Mouse (Mus musculus): ENCODE data around the gene Limk1. TPM values are rescaled to one million over a fixed set of nuclear protein-coding genes. Genes with fewer than 3 reads are reported as not detected.
"Not testable (repeated sequence)": the region's sequence is repeated elsewhere in the genome, so short reads cannot be mapped to it uniquely, and the experiment has no call there.

The Limk1 gene
- polyA plus RNA-seq, 1 experiment from 2014 or later, result 19.0 TPM

GRCm38 (mm10) chr5:134671335-134672197 lies 16.8 kb downstream of the Limk1 start:
- H3K9me3 ChIP-seq (ENCODE audit: control insufficient read depth, low read length), result no peaks in the 10 kb centered on the region
- 55% methylated on average over 17 of the region's 17 CpGs for WGBS
- H3K4me2 ChIP-seq (ENCODE audit: low read length), result no peak overlapping the region
- no peak for ATAC-seq
- H3K4me1 ChIP-seq (replicated peaks; ENCODE audit: control insufficient read depth, insufficient read depth, low read length), result peaks cover 13% of the 10 kb centered on the region
- H3K36me3 ChIP-seq (ENCODE audit: control insufficient read depth, insufficient read depth), result peaks cover 11% of the 10 kb centered on the region
- no peak overlapping the region for H3K9ac ChIP-seq (replicated peaks; ENCODE audit: low read depth, low read length)
- H3K27ac ChIP-seq (ENCODE audit: low read length), result no peak overlapping the region
- no peak overlapping the region for H3K4me3 ChIP-seq (replicated peaks; ENCODE audit: low read length)
- no peaks in the 10 kb centered on the region for H3K27me3 ChIP-seq (replicated peaks; ENCODE audit: control insufficient read depth, insufficient read depth, low read length)

- no peak overlapping the region for H3K9ac ChIP-seq (replicated peaks; ENCODE audit: low read depth, low read length)
- 81% methylated on average over 20 of the region's 20 CpGs for WGBS
- no peak overlapping the region for H3K27ac ChIP-seq (ENCODE audit: low read length)
- no peak overlapping the region for H3K4me2 ChIP-seq (ENCODE audit: low read length)
- ATAC-seq, result no peak
- H3K4me1 ChIP-seq (replicated peaks; ENCODE audit: control insufficient read depth, insufficient read depth, low read length), result no peaks in the 10 kb centered on the region
- no peaks in the 10 kb centered on the region for H3K9me3 ChIP-seq (ENCODE audit: control insufficient read depth, low read length)
- H3K27me3 ChIP-seq (replicated peaks; ENCODE audit: control insufficient read depth, insufficient read depth, low read length), result no peaks in the 10 kb centered on the region
- H3K4me3 ChIP-seq (replicated peaks; ENCODE audit: low read length), result no peak overlapping the region
- peaks cover 19% of the 10 kb centered on the region for H3K36me3 ChIP-seq (ENCODE audit: control insufficient read depth, insufficient read depth)
These were observed 19.2 kb downstream of the Limk1 start for GRCm38 (mm10) chr5:134669001-134669708.

- Histone ChIP-seq H3K4me2 (ENCODE audit: low read length) (no peak overlapping the region), H3K27me3 (replicated peaks; ENCODE audit: control insufficient read depth, insufficient read depth, low read length) (no peaks in the 10 kb centered on the region), H3K4me1 (replicated peaks; ENCODE audit: control insufficient read depth, insufficient read depth, low read length) (no peaks in the 10 kb centered on the region), H3K9me3 (ENCODE audit: control insufficient read depth, low read length) (no peaks in the 10 kb centered on the region), H3K27ac (ENCODE audit: low read length) (no peak overlapping the region), H3K9ac (replicated peaks; ENCODE audit: low read depth, low read length) (no peak overlapping the region), H3K4me3 (replicated peaks; ENCODE audit: low read length) (no peak overlapping the region), H3K36me3 (ENCODE audit: control insufficient read depth, insufficient read depth) (peaks cover 24% of the 10 kb centered on the region)
- no peak for ATAC-seq
- 30% methylated on average over 8 of the region's 8 CpGs for WGBS
These were observed 19.9 kb downstream of the Limk1 start for GRCm38 (mm10) chr5:134668495-134668894.

GRCm38 (mm10) chr5:134656708-134657107 lies 31.7 kb downstream of the Limk1 start:
- no peak overlapping the region for H3K27ac ChIP-seq (ENCODE audit: low read length)
- 85% methylated on average over 4 of the region's 4 CpGs for WGBS
- no peak overlapping the region for H3K4me3 ChIP-seq (replicated peaks; ENCODE audit: low read length)
- H3K36me3 ChIP-seq (ENCODE audit: control insufficient read depth, insufficient read depth), result peaks cover 13% of the 10 kb centered on the region
- no peak overlapping the region for H3K4me2 ChIP-seq (ENCODE audit: low read length)
- ATAC-seq, result no peak
- no peaks in the 10 kb centered on the region for H3K9me3 ChIP-seq (ENCODE audit: control insufficient read depth, low read length)
- peaks cover 5% of the 10 kb centered on the region for H3K4me1 ChIP-seq (replicated peaks; ENCODE audit: control insufficient read depth, insufficient read depth, low read length)
- no peak overlapping the region for H3K9ac ChIP-seq (replicated peaks; ENCODE audit: low read depth, low read length)
- H3K27me3 ChIP-seq (replicated peaks; ENCODE audit: control insufficient read depth, insufficient read depth, low read length), result no peaks in the 10 kb centered on the region

- no peak for ATAC-seq
- no peaks in the 10 kb centered on the region for H3K9me3 ChIP-seq (ENCODE audit: control insufficient read depth, low read length)
- no peaks in the 10 kb centered on the region for H3K27me3 ChIP-seq (replicated peaks; ENCODE audit: control insufficient read depth, insufficient read depth, low read length)
- no peak overlapping the region for H3K9ac ChIP-seq (replicated peaks; ENCODE audit: low read depth, low read length)
- no peak overlapping the region for H3K27ac ChIP-seq (ENCODE audit: low read length)
- no peak overlapping the region for H3K4me2 ChIP-seq (ENCODE audit: low read length)
- no peaks in the 10 kb centered on the region for H3K36me3 ChIP-seq (ENCODE audit: control insufficient read depth, insufficient read depth)
- WGBS, result 36% methylated on average over 7 of the region's 7 CpGs
- H3K4me1 ChIP-seq (replicated peaks; ENCODE audit: control insufficient read depth, insufficient read depth, low read length), result peaks cover 5% of the 10 kb centered on the region
- no peak overlapping the region for H3K4me3 ChIP-seq (replicated peaks; ENCODE audit: low read length)
These were observed 36.4 kb downstream of the Limk1 start for GRCm38 (mm10) chr5:134652015-134652414.

GRCm38 (mm10) chr5:134650926-134651325 lies 37.5 kb downstream of the Limk1 start:
- WGBS, result 40% methylated on average over 4 of the region's 5 CpGs
- Histone ChIP-seq H3K4me3 (replicated peaks; ENCODE audit: low read length) (no peak overlapping the region), H3K27me3 (replicated peaks; ENCODE audit: control insufficient read depth, insufficient read depth, low read length) (no peaks in the 10 kb centered on the region), H3K36me3 (ENCODE audit: control insufficient read depth, insufficient read depth) (no peaks in the 10 kb centered on the region), H3K4me2 (ENCODE audit: low read length) (no peak overlapping the region), H3K9me3 (ENCODE audit: control insufficient read depth, low read length) (no peaks in the 10 kb centered on the region), H3K9ac (replicated peaks; ENCODE audit: low read depth, low read length) (no peak overlapping the region), H3K27ac (ENCODE audit: low read length) (no peak overlapping the region), H3K4me1 (replicated peaks; ENCODE audit: control insufficient read depth, insufficient read depth, low read length) (peaks cover 5% of the 10 kb centered on the region)
- ATAC-seq, result no peak

- not testable (repeated sequence) for H3K27me3 ChIP-seq (replicated peaks; ENCODE audit: control insufficient read depth, insufficient read depth, low read length); H3K9me3 ChIP-seq (ENCODE audit: control insufficient read depth, low read length); H3K27ac ChIP-seq (ENCODE audit: low read length); H3K4me3 ChIP-seq (replicated peaks; ENCODE audit: low read length); ATAC-seq; H3K36me3 ChIP-seq (ENCODE audit: control insufficient read depth, insufficient read depth); H3K4me1 ChIP-seq (replicated peaks; ENCODE audit: control insufficient read depth, insufficient read depth, low read length); H3K9ac ChIP-seq (replicated peaks; ENCODE audit: low read depth, low read length); H3K4me2 ChIP-seq (ENCODE audit: low read length)
- WGBS, result 94% methylated on average over 3 of the region's 4 CpGs
These were observed 39.4 kb downstream of the Limk1 start for GRCm38 (mm10) chr5:134648976-134649375.

- Histone ChIP-seq H3K36me3 (ENCODE audit: control insufficient read depth, insufficient read depth) (no peaks in the 10 kb centered on the region), H3K4me1 (replicated peaks; ENCODE audit: control insufficient read depth, insufficient read depth, low read length) (peaks cover 5% of the 10 kb centered on the region), H3K27me3 (replicated peaks; ENCODE audit: control insufficient read depth, insufficient read depth, low read length) (no peaks in the 10 kb centered on the region), H3K4me2 (ENCODE audit: low read length) (no peak overlapping the region), H3K9ac (replicated peaks; ENCODE audit: low read depth, low read length) (no peak overlapping the region), H3K9me3 (ENCODE audit: control insufficient read depth, low read length) (no peaks in the 10 kb centered on the region), H3K4me3 (replicated peaks; ENCODE audit: low read length) (no peak overlapping the region), H3K27ac (ENCODE audit: low read length) (no peak overlapping the region)
- WGBS, result 82% methylated on average over 2 of the region's 2 CpGs
- ATAC-seq, result no peak
These were observed 41.0 kb downstream of the Limk1 start for GRCm38 (mm10) chr5:134647394-134647793.

- no peaks in the 10 kb centered on the region for H3K9me3 ChIP-seq (ENCODE audit: control insufficient read depth, low read length)
- no peak for ATAC-seq
- no peak overlapping the region for H3K27ac ChIP-seq (ENCODE audit: low read length)
- no peaks in the 10 kb centered on the region for H3K36me3 ChIP-seq (ENCODE audit: control insufficient read depth, insufficient read depth)
- H3K9ac ChIP-seq (replicated peaks; ENCODE audit: low read depth, low read length), result no peak overlapping the region
- H3K4me2 ChIP-seq (ENCODE audit: low read length), result no peak overlapping the region
- WGBS, result 76% methylated on average over 4 of the region's 4 CpGs
- no peak overlapping the region for H3K4me3 ChIP-seq (replicated peaks; ENCODE audit: low read length)
- no peaks in the 10 kb centered on the region for H3K27me3 ChIP-seq (replicated peaks; ENCODE audit: control insufficient read depth, insufficient read depth, low read length)
- H3K4me1 ChIP-seq (replicated peaks; ENCODE audit: control insufficient read depth, insufficient read depth, low read length), result no peaks in the 10 kb centered on the region
These were observed 41.9 kb downstream of the Limk1 start for GRCm38 (mm10) chr5:134646461-134646860.
